Mouse (Mus musculus) midbrain, embryonic 16.5 days (tissue): ENCODE measurements around the gene Mpdu1. TPM values are rescaled to one million over a fixed set of nuclear protein-coding genes. Genes with fewer than 3 reads are reported as not detected.

Experiments
- ATAC-seq: fragments of 200-750 bp; cut with Nextera tagmentation; 2 replicates; pipeline ENCODE4 v1.8.0; 2017; ENCODE audit warnings: moderate TSS enrichment
- H3K27ac ChIP-seq: fragments of 300-500 bp; sonication (generic); 2 replicates; pipeline ENCODE4 v1.5.1; 2014; ENCODE audit warnings: mild to moderate bottlenecking, low read length, mixed read lengths
- H3K27me3 ChIP-seq: fragments of 300-500 bp; sonication (generic); 2 replicates; pipeline ENCODE4 v1.6.1; 2014; ENCODE audit warnings: low read depth, low read length, mixed read lengths; ENCODE audit not compliant: control insufficient read depth, insufficient read depth
- H3K36me3 ChIP-seq: fragments of 300-500 bp; sonication (generic); 2 replicates; pipeline ENCODE4 v1.6.1; 2014; ENCODE audit warnings: mild to moderate bottlenecking, low read length, moderate library complexity, mixed read lengths; ENCODE audit not compliant: control insufficient read depth, insufficient read depth
- H3K4me1 ChIP-seq: fragments of 300-500 bp; sonication (generic); 2 replicates; pipeline ENCODE4 v1.6.1; 2014; ENCODE audit warnings: mild to moderate bottlenecking, low read length, mixed read lengths; ENCODE audit not compliant: control insufficient read depth, insufficient read depth
- H3K4me2 ChIP-seq: fragments of 300-500 bp; sonication (generic); 2 replicates; pipeline ENCODE4 v1.6.1; 2014; ENCODE audit warnings: mild to moderate bottlenecking, low read length, mixed read lengths
- H3K4me3 ChIP-seq: fragments of 300-500 bp; sonication (generic); 2 replicates; pipeline ENCODE4 v1.5.1; 2014; ENCODE audit warnings: low read depth, mild to moderate bottlenecking, low read length, moderate library complexity, mixed read lengths
- H3K9ac ChIP-seq: fragments of 300-500 bp; sonication (generic); 2 replicates; pipeline ENCODE4 v1.6.1; 2014; ENCODE audit warnings: low read depth, low read length, mixed read lengths
- H3K9me3 ChIP-seq: fragments of 300-500 bp; sonication (generic); replicated peaks from 2 replicates; pipeline ENCODE4 v1.6.1; 2014; ENCODE audit warnings: mild to moderate bottlenecking, low read length, mixed read lengths; ENCODE audit not compliant: control insufficient read depth, poor library complexity, severe bottlenecking
- WGBS: fragments of 180-500 bp; shearing (Covaris S2); extraction: QIAGEN DNeasy Blood & Tissue Kit; methylation state at CpG from one replicate; pipeline ENCODE4 v1.1.7; 2014; 5-methylcytosine and 5-hydroxymethylcytosine counted together
- microRNA counts: library from miRNA; unstranded; fragments of <30 nt; microRNA quantifications from one replicate; lab custom pipeline; 2016
- microRNA-seq: library from miRNA; unstranded; fragments of <30 nt; microRNA quantifications from one replicate; pipeline ENCODE4, GENCODE M21; 2017
- polyA plus RNA-seq: library from polyadenylated mRNA; unstranded; fragments of >200 nt; fragmentation: Nextera tagmentation; extraction: Ambion mirVana; gene quantifications from 2 replicates; pipeline ENCODE4 v1.2.1, GENCODE M21; 2015

Mpdu1 gene
- polyA plus RNA-seq, 1 experiment from 2014 or later: 101 TPM

GRCm38 (mm10) chr11:69606832-69607231, 55.6 kb downstream of the Mpdu1 start:
- WGBS: 83% methylated on average over 2 of the region's 2 CpGs
- Histone ChIP-seq H3K4me2 (no peak overlapping the region), H3K36me3 (peaks cover 3% of the 10 kb centered on the region), H3K9me3 (no peaks in the 10 kb centered on the region), H3K4me3 (no peak overlapping the region), H3K9ac (no peak overlapping the region), H3K4me1 (peaks cover 17% of the 10 kb centered on the region), H3K27me3 (no peaks in the 10 kb centered on the region), H3K27ac (no peak overlapping the region)
- no peak for ATAC-seq

MicroRNAs encoded within 50 kb of the gene (microRNA counts, 519-probe panel; counts per million panel counts)
- microRNA mmu-miR-1934 (lab: Ali Mortazavi, UCI): 386 counts per million, percentile 18 among the panel's probes with 10 or more counts
- 2,830 counts per million, percentile 84 among the panel's probes with 10 or more counts for microRNA mmu-miR-467f (lab: Ali Mortazavi, UCI)

Small RNAs within 50 kb of the gene (microRNA-seq; reads per million reads assigned to microRNA genes)
- gene Mir1934 (2.4 reads per million, percentile 10 among the genes with 10 or more reads in this experiment), gene Mir467f (not detected)

Other genes with a start within 250 kb of the Mpdu1 start
- 36.4 and 39.0 TPM in 2 replicates for gene Kdm6b, start 249.0 kb downstream of the Mpdu1 start, polyA plus RNA-seq
- gene Dnah2, start 113.5 kb downstream of the Mpdu1 start, polyA plus RNA-seq: 4.4 and 5.1 TPM in 2 replicates
- gene Efnb3, start 102.4 kb downstream of the Mpdu1 start, polyA plus RNA-seq: 165 and 178 TPM in 2 replicates
- 19.2 and 20.9 TPM in 2 replicates for gene Wrap53, start 82.4 kb downstream of the Mpdu1 start, polyA plus RNA-seq
- gene Trp53, start 82.3 kb downstream of the Mpdu1 start, polyA plus RNA-seq: 48.9 and 57.3 TPM in 2 replicates
- gene Atp1b2, start 56.7 kb downstream of the Mpdu1 start, polyA plus RNA-seq: 65.8 and 95.2 TPM in 2 replicates
- gene Shbg, start 44.7 kb downstream of the Mpdu1 start, polyA plus RNA-seq: not detected in 2 replicates
- gene Sat2, start 40.6 kb downstream of the Mpdu1 start, polyA plus RNA-seq: 23.8 and 27.1 TPM in 2 replicates
- gene Fxr2, start 29.7 kb downstream of the Mpdu1 start, polyA plus RNA-seq: 33.3 and 37.3 TPM in 2 replicates
- gene Sox15, start 7.3 kb downstream of the Mpdu1 start, polyA plus RNA-seq: not detected in 2 replicates
- 6.4 and 9.7 TPM in 2 replicates for gene Cd68, start 3.5 kb upstream of the Mpdu1 start, polyA plus RNA-seq
- gene Eif4a1, start 9.8 kb upstream of the Mpdu1 start, polyA plus RNA-seq: 477 and 496 TPM in 2 replicates
- 94.0 and 98.5 TPM in 2 replicates for gene Senp3, start 19.4 kb upstream of the Mpdu1 start, polyA plus RNA-seq
- 0.53 and 0.66 TPM in 2 replicates for gene Tnfsf13, start 23.1 kb upstream of the Mpdu1 start, polyA plus RNA-seq
- gene Tnfsf12, start 33.2 kb upstream of the Mpdu1 start, polyA plus RNA-seq: 2.3 and 3.0 TPM in 2 replicates
- gene Tnfsfm13, start 33.5 kb upstream of the Mpdu1 start, polyA plus RNA-seq: 0.60 and 0.87 TPM in 2 replicates
- 13.0 and 15.5 TPM in 2 replicates for gene Polr2a, start 96.0 kb upstream of the Mpdu1 start, polyA plus RNA-seq
- gene Slc35g3, start 99.3 kb upstream of the Mpdu1 start, polyA plus RNA-seq: 0.21 and 0.22 TPM in 2 replicates
- gene Zbtb4, start 103.3 kb upstream of the Mpdu1 start, polyA plus RNA-seq: 4.2 and 5.2 TPM in 2 replicates
- 1.4 and 1.6 TPM in 2 replicates for gene Chrnb1, start 133.3 kb upstream of the Mpdu1 start, polyA plus RNA-seq
- gene Fgf11, start 139.2 kb upstream of the Mpdu1 start, polyA plus RNA-seq: 4.1 and 4.5 TPM in 2 replicates
- 0.54 and 0.56 TPM in 2 replicates for gene Tmem102, start 143.0 kb upstream of the Mpdu1 start, polyA plus RNA-seq
- gene Gm39566, start 152.7 kb upstream of the Mpdu1 start, polyA plus RNA-seq: not detected in 2 replicates
- not detected in 2 replicates for gene Spem2, start 155.8 kb upstream of the Mpdu1 start, polyA plus RNA-seq
- gene Spem1, start 159.5 kb upstream of the Mpdu1 start, polyA plus RNA-seq: 0.24 and 0.68 TPM in 2 replicates
- gene Nlgn2, start 175.1 kb upstream of the Mpdu1 start, polyA plus RNA-seq: 20.6 and 21.5 TPM in 2 replicates
- gene Tmem256, start 175.9 kb upstream of the Mpdu1 start, polyA plus RNA-seq: 271 and 312 TPM in 2 replicates
- gene Plscr3, start 183.7 kb upstream of the Mpdu1 start, polyA plus RNA-seq: 46.3 and 48.1 TPM in 2 replicates
- gene Tnk1, start 196.1 kb upstream of the Mpdu1 start, polyA plus RNA-seq: 0.11 and 0.35 TPM in 2 replicates
- not detected in 2 replicates for gene Tmem95, start 215.4 kb upstream of the Mpdu1 start, polyA plus RNA-seq
- gene Kctd11, start 218.8 kb upstream of the Mpdu1 start, polyA plus RNA-seq: 1.3 and 1.9 TPM in 2 replicates
- gene Acap1, start 232.9 kb upstream of the Mpdu1 start, polyA plus RNA-seq: 0.26 and 0.42 TPM in 2 replicates
- gene 2810408A11Rik, start 238.3 kb upstream of the Mpdu1 start, polyA plus RNA-seq: 6.6 and 7.4 TPM in 2 replicates
- gene Neurl4, start 238.4 kb upstream of the Mpdu1 start, polyA plus RNA-seq: 18.7 and 24.1 TPM in 2 replicates